Mouse (Mus musculus): Measurements from ENCODE around the gene Fosb.

Fosb gene

GRCm38 (mm10) chr7:19309884-19310641 lies at the start of gene Fosb:
Fosb (minus strand) TSS chr7:19310051.
- DNase-seq: peak; percentile 98

DNA sequence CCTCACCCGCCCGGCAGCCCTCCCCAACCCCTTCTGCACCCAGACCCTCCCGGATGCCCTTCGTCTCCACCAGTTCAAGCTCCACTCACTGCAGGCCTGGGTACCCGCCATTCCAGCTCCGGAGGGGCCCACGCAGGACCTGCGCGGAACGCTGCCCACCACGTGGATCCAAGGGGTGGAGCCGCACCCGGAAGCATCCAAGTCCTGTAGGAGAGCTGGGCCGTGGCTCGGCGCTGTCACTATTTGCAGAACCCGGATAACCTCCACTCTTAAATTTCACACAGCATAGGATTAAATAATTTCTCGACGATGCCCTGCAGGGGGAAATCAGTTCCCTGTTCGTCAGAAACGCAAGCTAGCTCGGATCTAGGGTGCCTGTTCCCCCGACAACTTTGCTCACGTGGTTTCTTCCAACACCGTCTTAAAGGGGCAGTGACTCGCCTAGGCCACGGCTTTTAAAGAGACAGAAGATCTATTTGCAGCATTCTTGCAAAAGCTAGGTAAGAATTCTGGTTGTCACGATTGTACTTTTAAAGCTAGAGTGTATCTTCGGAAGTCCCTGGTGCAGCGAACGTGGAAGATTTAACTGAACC lies 49.5 kb upstream of the Fosb start, which contains the start of the genes Cd3eap and Ppp1r13l:
Gene Cd3eap (minus strand): TSS at position 185 of the 593 bp plus-strand sequence.
Gene Ppp1r13l (plus strand): TSS at position 451 of the 593 bp plus-strand sequence.
- peak; percentile 95 for DNase-seq

- no peak for DNase-seq
These were observed 48.8 kb upstream of the Fosb start for GRCm38 (mm10) chr7:19358634-19359033.

DNA sequence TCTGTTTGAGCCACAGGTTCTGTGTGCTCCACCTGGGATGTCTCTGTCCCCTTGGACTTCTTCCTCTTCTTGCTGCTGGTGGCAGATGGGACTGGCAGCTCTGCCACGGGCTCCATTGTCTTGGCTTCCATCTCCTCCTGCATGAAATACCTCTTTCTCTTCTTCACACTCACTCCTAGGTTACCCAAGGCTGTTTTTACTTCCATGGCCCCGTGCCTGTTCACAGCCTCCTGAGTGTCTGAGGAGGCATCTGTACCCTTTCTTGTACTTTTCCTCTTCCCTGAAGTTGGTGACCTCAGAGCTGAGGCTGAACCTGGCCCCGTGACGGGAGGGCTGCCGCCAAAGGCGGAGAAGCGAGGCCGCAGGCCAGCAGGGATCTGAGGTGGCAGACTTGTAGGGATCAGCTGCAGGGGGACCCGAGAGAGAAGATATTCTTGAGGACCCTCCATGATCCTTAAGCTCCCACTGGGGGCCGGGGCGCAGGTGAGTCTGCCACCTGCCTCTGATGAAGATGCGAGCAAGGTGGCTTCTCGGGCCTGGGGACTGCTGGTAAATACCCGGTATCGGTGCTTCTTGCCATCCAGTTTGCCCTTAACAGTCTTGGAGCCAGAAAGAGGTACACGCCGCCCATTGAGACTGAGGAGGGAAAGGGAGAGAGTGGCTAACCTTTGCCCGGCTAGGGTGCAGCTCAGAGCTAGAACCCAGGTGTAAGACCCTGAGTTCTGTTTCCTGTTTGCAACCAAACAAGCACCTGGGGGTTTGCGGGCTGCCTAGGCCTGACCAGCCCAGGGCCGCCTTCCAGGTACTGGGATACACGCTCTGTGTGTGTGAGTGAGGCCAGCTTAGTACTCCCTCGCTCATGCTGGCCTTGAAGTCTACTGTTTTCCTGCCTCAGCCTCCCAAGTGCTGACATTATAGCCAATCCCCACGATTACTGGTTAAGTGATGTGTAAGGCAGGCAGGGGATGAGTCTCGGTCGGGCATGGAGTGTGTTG lies 47.8 kb upstream of the Fosb start:
- no peak for DNase-seq

DNA sequence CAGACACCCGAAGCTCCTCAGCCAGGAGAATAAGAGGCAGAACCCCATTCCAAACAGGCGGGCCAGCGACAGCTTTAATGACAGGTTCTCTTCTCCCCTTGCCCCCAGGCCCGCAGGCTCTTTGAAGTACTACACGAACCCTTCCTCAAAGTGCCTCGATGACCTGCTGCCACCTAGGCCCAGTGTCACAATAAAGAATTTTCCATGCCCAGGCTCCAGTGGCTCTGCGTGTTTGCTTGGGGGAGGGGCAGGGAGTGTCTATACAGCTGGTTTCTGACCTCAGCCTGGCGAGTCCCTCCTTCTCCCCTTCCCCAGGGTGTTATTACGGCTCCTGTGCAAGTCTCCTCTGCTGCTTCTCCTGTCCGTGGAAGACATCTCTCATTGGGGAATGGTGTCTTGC lies 46.5 kb upstream of the Fosb start:
- DNase-seq: no peak

- DNase-seq: no peak
These were observed 45.1 kb upstream of the Fosb start for GRCm38 (mm10) chr7:19354991-19355390.

GRCm38 (mm10) chr7:19350221-19350620 lies 40.4 kb upstream of the Fosb start:
- no peak for DNase-seq

- DNase-seq: no peak
These were observed 39.5 kb upstream of the Fosb start for GRCm38 (mm10) chr7:19349188-19349915.

- peak; percentile 97 for DNase-seq
These were observed 35.2 kb upstream of the Fosb start for GRCm38 (mm10) chr7:19344938-19345471.

GRCm38 (mm10) chr7:19344237-19344847 lies 34.5 kb upstream of the Fosb start, which contains the start of gene Ercc1:
Ercc1 (plus strand) TSS chr7:19344778.
- DNase-seq: no peak

- DNase-seq: peak; percentile 84
These were observed 33.5 kb upstream of the Fosb start for GRCm38 (mm10) chr7:19343210-19343808.

- DNase-seq: peak; percentile 92
These were observed 32.7 kb upstream of the Fosb start for GRCm38 (mm10) chr7:19342481-19343027.

DNA sequence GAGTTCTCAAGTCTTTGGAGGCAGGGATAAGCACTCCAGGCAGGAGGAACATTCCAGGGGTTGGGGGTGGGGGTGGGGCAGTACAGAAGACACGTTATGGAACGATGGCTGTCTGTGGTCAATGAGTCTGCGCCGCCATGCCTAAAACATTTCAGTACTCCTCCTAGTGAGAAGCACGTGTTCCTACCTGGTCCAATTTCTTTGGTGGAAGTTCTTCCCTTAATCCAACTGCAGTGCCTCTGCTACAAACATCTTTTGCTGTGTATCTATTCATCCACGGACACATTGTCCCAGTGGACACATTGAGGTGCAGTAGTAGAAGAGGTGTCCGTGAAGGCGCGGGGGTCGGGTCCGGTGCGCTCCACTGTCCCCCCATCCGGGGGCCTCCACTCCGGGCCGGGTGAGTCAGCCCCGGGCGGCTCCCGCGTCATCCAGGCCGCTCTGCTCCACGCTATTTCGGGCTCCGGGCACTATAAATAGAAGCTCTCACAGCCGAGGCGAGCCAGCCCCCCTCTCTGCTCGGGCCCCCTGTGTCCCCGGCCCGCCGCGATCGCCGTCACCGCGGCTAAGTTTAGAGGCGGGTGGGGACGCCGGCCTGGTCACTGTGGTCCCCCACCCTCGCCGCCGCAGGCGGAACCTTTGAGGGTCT lies 32.0 kb upstream of the Fosb start:
- peak; percentile 41 for DNase-seq

GRCm38 (mm10) chr7:19341250-19341649 lies 31.4 kb upstream of the Fosb start:
- DNase-seq: no peak

DNA sequence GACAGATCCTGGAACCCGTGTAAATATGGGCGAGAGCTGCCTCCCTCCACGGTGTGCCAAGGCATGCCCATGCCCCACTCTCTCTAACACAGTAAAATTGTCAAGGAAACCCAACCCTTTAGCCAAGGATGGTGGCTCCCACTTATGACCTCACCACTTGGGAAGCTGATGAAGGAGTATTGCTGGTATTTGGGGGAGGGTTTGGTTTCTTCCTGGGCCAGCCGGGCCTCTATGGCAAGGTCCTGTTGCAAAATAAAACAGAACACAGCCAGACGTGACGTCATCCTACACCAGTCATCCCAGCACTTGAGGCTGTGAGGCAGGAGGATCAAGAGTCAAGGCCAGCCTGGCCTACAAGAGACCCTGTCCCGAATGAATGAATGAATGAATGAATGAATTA lies 28.7 kb upstream of the Fosb start:
- DNase-seq: no peak

DNA sequence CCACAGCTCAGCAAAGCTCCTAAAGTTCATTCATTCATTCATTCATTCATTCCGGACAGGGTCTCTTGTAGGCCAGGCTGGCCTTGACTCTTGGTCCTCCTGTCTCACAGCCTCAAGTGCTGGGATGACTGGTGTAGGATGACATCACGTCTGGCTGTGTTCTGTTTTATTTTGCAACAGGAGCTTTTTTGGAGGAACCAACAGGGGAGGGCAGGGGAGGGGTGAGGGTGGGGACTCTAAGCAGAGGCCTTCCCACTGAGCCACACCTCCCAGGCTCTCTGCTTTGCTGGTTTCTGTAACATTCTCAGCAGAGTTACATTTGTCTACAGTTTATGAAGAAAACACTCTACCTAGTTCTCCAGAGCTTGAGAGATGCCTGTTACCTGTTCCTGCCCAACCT lies 28.2 kb upstream of the Fosb start:
- no peak for DNase-seq

DNA sequence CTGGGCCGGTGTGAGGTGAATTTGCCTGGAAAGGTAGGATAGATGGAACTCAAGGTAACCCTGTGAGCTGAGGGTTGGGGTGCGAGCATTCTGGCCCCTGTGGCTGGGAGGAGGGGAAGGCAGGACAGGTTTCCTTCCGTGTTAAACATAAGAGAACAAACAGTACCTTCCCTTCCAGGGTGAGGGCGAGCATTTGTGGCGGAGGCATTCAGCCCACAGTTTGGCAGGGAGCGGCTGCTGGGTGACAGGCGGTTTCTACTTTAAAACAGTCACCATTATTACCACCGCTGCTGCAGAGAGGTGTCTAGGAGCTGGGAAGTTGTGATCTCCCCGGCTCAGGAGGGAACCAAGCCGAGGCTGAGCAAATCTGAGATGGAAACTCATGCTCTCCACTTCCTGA lies 27.3 kb upstream of the Fosb start:
- no peak for DNase-seq

DNA sequence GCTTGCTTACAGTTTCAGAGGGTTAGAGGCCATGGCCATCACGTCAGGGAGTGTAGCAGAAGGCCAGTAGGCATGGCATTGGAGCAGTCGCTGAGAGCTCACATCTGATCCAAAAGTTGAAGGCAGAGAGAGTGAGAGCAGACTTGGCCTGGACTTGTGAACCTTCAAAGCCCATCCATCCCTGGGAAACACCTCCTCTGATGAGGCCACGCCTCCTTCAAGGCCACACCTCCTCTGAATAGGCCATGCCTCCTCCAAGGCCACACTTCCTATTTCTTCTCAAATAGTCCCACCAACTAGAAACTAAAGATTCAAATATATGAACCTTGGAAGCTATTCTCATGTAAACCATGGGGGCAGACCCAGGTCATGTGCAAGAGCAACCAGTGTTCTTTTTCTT lies 25.7 kb upstream of the Fosb start:
- DNase-seq: peak; percentile 45

DNA sequence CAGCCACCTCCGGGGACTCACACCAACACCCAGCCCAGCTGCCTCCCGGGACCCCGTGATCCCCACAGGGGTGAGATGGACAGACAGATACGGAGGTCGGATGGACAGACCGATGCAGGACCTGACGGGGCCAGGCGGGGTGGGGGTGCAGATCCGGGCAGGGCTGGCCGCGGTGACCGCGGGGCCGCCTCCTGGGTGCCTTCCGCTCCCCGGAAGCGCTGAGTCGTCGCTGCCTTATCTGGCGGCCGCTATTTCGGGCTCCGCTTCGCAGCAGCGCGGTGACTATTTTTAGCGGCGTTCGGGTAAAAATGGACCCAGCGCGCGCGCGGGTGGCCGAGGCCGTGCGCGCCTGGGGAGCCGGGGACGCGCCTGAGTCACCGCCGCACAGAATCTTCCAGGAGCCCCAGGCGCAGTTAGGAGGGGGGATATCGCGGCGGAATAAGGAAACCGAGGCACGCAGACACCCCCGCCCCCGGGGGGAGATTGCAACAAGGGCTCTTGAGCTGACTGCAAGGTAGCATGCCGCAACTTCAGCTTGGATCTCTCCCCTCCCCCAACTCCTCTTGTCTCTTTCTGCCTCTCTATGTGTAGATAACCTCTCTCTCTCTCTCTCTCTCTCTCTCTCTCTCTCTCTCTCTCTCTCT lies 23.0 kb upstream of the Fosb start:
- peak; percentile 75 for DNase-seq

GRCm38 (mm10) chr7:19331910-19332309 lies 22.1 kb upstream of the Fosb start:
- no peak for DNase-seq

Data from retina, postnatal 1 day (tissue).